Mouse (Mus musculus) bone marrow, adult 2 months (tissue): ENCODE measurements at regions not wholly inside any gene's neighbourhood (a gene's known extent, or its start where the extent isn't known, plus 50 kb on each side); places are given as distances from the start of the nearest gene placed in this dataset.
"Not testable (repeated sequence)": the region's sequence is repeated elsewhere in the genome, so short reads cannot be mapped to it uniquely, and the experiment has no call there.

Experiments used
- CTCF ChIP-seq: fragments of 200-500 bp; IDR thresholded peaks from 2 replicates; pipeline ENCODE4 v1.5.1; 2011; ENCODE audit warnings: low read length, control low read depth; ENCODE audit not compliant: control insufficient read depth, insufficient read depth
- POLR2A ChIP-seq: fragments of 200-500 bp; IDR thresholded peaks from 2 replicates; pipeline ENCODE4 v1.6.1; 2011; ENCODE audit warnings: low read depth, mild to moderate bottlenecking, control low read depth, low read length, borderline replicate concordance; ENCODE audit not compliant: control insufficient read depth

- TF ChIP-seq POLR2A, CTCF: not testable (repeated sequence)
Measured at GRCm38 (mm10) chr11:24322412-24322811, 244.6 kb downstream of the Bcl11a start.
